Mouse (Mus musculus) right cerebral cortex, postnatal 14 days (tissue): ENCODE data around the gene Tspo.
A peak's percentile ranks its signal among the peaks of the same experiment; 100 is the strongest.

ENCODE experiments used
- DNase-seq: peaks from one replicate; pipeline ENCODE4 v3.0.0; 2022

The Tspo gene

DNA sequence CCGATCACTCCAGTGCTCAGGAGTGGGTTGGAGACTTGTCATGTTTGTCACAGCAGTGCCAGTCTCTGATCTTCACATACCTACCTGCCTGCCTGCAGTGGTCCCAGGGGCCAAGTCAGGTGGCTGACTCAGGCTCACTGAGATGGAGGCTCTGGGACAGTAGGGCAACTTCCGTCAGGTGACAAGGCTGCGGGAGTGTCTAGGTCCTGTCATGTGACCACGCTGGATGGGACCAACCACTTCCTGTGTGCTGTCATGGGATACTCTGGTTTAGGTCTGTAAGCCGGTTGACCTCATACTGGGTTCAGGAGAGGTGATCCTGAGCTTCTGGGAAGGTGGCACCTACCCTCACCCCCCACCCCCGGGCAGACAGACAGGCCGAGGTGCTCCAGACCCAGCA, 17.4 kb upstream of the Tspo start:
- DNase-seq = no peak

GRCm38 (mm10) chr15:83547144-83547543, 16.2 kb upstream of the Tspo start:
- no peak for DNase-seq

DNA sequence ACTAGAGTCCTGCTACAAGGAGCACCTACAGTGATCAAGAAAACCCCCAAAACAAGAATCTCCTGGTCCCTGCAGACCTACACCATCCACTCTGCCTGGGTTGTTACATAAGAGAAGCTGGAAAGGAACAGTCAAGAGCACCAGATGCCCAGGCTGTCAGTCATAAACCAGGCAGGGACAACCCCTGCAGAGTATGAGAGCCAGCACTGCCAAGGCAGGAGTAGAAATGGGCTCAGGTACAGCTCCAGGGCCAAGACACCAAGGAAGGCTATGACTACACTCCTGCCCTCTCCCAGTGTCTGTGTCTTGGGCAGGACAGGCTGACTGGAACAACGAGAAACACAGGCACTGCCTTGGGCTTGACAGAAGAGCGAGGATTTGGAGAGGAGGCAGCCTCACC, 13.3 kb upstream of the Tspo start:
- DNase-seq = no peak

GRCm38 (mm10) chr15:83553831-83554230, 9.6 kb upstream of the Tspo start:
- DNase-seq = no peak

DNA sequence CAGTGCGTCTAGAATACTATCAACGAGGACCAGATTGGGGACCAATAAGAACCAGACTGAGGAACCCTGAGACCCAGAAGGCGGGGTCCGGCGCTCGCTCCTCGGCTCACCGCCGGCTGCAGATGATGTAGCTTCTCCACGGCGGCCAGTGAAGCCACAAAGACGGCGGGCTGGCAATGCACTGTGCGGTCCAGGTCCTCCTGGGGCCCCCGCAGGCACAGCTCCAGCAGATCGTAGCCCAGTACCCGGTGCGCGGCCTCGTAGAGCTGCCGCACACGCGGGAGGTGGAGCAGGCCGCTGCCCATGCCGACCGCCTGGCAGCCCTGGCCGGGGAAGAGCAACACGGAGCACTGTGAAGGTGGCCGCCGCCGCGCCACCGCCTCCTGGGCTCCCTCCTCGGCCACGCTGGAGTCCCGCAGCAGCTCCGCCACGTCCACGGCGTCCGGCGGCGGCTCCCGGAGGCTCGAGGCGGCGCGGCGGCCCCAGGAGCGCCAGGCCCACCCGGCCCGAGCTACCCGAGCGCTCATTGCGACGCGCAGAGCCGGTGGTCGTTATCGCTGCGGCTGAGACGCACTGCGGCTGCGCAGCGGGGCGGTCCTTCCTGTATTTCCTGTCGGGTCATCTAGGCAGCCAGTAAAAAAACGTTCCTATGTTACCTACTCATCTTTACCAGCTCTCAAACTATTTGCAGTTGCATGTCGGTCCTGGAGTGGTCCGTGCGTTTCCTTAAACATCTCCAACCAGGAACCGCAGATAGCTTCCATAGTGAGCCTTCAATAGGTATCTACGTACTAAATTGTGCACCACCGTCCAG, 8.0 kb upstream of the Tspo start:
- peak; percentile 85 for DNase-seq

DNA sequence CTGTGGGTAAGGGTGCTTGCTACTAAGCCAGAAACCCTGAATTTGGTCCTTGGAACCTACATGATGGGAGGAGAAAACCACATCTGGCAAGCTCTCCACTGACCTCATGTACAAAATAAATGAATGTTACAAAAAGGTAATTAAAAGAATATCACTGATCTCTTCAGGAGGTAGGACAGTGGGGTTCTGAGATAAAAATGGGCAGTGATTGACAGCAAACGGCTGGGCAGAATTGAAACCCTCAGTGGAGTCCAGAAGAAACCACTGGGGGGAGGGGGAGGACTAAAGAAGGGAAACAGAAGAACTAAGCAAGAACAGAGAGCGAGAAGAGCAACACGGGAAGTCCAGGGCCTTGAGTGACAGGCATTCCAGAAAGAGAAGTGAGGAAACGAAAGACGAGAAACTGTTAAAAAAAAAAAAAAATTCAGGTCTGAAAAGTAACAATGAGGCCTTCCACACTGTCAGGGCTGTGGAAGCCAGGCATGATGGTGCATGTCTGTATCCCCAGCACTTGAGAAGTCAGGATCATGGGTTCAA, 2.4 kb upstream of the Tspo start:
- no peak for DNase-seq

- DNase-seq = peak; percentile 43
Measured at GRCm38 (mm10) chr15:83562626-83563270, 644 bp upstream of the Tspo start.

- DNase-seq = no peak
Measured at GRCm38 (mm10) chr15:83563857-83564651, 662 bp downstream of the Tspo start.

- no peak for DNase-seq
Measured at GRCm38 (mm10) chr15:83565434-83565833, 2.0 kb downstream of the Tspo start.

- no peak for DNase-seq
Measured at GRCm38 (mm10) chr15:83566006-83566405, 2.6 kb downstream of the Tspo start.

DNA sequence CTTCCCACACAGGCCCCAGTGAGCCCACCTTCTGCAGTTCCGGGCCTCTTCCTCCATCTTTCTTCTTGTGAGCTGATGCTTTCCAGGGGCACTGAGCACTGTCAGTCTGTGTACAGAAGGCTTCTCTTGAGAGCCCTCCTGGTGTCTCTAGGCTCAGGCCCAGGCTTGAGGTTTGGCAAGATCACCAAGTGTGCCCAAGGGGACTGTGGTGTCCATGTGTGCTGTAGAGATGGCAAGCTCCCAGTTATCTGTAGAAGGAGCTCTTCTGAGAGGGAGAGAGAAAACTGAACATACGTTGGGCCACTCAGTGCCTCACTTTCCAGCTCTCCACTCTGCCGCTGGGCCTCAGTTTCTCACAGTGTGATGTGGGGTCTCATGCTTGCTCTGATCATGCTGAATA, 4.3 kb downstream of the Tspo start:
- no peak for DNase-seq

- DNase-seq = no peak
Measured at GRCm38 (mm10) chr15:83568544-83568943, 5.2 kb downstream of the Tspo start.

GRCm38 (mm10) chr15:83569682-83570081, 6.3 kb downstream of the Tspo start:
- no peak for DNase-seq

GRCm38 (mm10) chr15:83570641-83571040, 7.2 kb downstream of the Tspo start:
- DNase-seq = no peak

GRCm38 (mm10) chr15:83571636-83572035, 8.2 kb downstream of the Tspo start:
- DNase-seq = no peak

DNA sequence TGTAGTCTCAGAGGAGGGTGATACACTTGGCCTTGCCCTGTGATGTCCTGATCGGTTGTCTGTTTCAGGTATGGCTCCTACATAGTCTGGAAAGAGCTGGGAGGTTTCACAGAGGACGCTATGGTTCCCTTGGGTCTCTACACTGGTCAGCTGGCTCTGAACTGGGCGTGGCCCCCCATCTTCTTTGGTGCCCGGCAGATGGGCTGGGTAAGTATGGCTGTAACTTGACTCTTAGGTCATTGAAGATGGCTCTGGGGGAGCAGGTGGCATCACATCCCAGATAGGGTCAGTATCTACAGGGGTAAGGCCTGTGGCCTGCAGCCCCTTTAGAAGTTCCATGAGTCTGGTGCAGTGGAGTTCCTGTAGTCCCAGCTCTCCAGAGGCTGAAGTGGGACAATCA, 8.7 kb downstream of the Tspo start:
- no peak for DNase-seq

GRCm38 (mm10) chr15:83573606-83574005, 10.2 kb downstream of the Tspo start:
- DNase-seq = no peak

GRCm38 (mm10) chr15:83574731-83575351, 11.4 kb downstream of the Tspo start:
- no peak for DNase-seq

DNA sequence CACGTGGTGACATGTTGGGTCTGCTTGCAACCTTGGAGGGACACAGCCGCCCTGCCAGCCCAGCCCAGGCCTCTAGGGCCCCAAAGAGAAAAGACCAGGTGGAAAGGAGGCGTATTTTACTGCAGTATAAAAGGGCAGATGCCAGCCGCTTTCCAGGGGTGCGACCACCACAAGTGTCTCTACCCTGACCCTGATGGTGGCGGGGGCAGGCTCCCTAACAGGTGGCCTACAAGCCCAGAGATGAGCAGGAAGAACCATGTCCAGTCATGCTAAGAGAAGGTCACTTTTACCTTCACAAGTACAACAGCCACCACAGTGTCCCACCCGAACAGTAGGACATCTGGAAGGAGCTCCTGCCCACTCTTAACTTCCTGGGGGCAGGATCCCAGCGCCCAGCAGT, 12.2 kb downstream of the Tspo start:
- DNase-seq = no peak

DNA sequence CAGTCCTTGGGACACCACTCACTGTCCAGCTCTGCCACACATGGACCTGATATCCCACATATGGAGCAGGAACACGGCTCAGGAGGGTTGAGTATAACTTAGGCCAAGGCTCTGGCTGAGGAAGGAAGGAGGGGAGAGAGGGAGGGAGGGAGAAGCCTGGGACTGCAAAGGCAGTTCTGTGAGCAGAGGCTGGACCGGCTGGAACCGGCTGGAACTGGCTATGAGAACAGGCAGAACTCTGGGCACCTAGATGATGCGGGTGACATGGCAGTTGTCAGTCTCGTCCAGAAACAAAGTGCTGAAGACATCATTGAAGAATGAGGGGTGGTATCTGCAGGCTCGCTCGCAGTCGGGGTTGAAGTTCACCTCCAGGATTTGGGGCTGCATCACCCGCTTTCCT, 13.3 kb downstream of the Tspo start:
- DNase-seq = no peak

DNA sequence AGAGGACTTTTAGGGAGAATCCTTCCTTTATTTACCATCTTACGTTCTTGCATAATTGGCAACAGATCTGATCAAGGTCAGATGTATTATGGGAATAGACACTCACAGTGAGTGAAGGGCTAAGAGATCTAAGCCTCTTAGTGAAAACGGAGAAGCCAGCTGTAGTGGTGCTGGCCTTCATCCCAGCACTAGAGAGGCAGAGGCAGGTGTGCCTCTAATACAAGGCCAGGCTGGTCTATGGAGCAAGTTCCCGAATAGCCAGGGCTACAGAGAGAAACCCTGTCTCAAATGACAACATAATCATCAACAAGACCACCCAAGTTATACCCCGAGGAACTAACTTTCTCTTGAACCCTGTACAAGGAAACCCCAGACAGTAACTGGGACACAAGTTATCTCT, 19.5 kb downstream of the Tspo start:
- DNase-seq = no peak

DNA sequence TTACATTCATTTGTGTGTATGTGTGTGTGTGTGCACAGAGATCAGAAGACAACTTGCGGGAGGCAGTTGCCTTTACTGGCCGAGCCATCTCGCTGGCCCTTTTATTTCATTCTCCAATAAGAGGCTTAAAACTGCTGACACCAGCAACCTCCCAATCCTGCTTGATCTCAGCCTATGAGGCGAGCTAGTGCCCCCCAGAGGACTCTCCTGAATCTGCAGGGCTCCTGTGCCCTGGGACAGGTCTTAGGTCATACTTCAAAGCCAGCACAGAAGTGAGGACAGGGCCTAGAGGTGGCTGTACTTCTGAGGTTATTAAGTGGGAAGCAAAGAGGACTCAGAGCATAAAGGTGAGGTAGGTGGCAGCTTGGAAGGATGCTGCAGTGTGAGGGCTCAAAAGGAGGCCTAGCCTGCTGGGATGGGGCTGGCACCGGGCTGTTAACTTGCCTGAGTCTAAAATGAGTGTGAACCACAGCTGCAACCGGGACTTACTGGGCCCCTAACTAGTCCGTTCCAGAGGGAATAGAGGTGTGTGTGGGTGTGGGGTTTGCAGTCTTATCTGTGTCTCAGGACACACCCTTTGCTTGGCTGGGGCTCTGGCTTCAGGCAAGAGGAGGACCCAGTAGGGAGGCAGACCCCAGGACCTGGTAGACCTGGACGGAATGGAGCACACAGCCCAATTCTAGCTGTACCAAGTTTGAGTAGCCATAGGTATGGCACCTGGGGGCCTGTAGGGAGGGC, 20.2 kb downstream of the Tspo start:
- DNase-seq = no peak
